Mouse (Mus musculus): Measurements from ENCODE around the gene Ddx11. TPM values are rescaled to one million over a fixed set of nuclear protein-coding genes. Genes with fewer than 3 reads are reported as not detected.
"Not testable (repeated sequence)": the region's sequence is repeated elsewhere in the genome, so short reads cannot be mapped to it uniquely, and the experiment has no call there.

Gene Ddx11
- total RNA-seq, 2 experiments from 2014 or later: 1.1 to 1.9 TPM

- DNase-seq: no peak
Observed at GRCm38 (mm10) chr17:66118991-66119390, 4.3 kb upstream of the Ddx11 start.

DNA sequence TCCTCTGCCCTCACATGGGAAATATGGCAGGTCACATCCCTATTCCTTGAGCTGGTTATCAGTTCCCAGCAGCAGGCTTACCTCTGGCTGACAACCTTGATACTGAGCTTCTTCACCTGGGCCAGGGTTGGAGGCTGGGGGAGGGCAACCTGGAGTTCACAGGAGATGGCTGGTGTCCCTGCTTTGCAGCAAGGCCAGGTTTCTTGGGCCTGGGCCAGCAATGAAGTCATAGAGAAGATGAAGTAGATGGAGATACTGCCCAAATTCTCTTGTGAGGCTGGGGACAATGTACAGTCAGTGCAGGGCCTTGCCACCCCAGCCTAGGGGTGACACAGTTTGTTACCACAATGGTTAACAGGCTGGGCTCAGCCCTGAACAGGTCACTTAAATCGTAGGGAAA, 2.6 kb upstream of the Ddx11 start:
- no peak for DNase-seq

DNA sequence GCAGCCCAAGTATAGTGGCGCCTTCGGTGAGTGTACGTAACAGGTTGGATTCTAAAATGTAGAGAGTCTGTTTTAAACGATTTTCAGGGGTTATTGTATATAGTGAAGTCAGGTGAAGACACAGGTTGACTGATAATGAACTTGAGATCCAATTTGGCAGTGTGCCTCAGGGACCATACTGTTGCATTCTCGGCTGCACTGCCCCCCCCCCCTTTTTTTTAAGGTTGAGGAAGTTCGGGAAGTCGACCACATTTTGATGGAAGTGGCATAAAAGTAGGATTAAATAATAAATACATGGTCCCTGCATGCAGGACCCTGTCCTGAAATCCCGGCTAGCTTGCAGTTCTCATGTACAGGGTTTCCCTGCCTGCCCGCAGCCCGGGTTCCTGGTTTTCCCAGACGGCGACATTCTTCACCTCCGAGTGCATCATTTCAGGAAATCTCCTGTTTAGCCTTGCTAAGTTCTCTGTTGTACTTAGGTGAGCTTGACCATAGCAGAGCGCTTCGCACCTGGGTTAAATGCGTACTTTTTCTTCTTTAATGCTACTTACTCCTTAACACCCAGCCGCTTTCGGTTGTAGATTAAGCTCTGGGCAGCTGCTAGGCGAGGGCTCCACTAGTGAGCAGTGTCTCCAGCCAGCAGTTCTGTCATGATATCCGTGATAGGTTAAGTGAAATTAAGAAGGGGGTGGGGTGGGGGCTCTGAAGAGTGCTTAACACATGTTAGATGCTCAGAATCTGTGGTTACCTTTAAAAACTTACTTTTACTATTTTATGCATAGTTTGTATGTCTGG, 693 bp downstream of the Ddx11 start:
- DNase-seq: no peak

GRCm38 (mm10) chr17:66125211-66125610, 1.9 kb downstream of the Ddx11 start:
- DNase-seq: no peak

DNA sequence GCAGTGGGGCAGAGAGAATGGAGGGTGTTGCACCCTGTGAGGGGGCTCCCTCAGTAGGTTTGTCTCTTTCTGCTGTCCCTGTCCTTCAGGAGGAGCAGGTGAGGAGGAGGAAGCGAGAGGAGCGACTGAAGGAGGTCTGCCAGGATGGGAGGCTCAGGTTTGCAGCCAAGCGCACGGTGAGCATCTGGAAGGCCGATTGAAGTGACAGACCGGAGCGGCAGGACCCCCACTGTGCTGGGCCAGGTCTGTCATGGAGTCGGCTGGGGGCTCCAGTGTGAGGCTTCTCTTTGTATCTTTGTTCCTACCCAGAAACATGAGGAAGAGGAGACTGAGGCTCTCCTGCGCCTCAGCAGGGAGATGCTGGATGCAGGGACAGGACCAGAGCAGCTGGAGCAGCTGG, 7.1 kb downstream of the Ddx11 start:
- no peak for DNase-seq

DNA sequence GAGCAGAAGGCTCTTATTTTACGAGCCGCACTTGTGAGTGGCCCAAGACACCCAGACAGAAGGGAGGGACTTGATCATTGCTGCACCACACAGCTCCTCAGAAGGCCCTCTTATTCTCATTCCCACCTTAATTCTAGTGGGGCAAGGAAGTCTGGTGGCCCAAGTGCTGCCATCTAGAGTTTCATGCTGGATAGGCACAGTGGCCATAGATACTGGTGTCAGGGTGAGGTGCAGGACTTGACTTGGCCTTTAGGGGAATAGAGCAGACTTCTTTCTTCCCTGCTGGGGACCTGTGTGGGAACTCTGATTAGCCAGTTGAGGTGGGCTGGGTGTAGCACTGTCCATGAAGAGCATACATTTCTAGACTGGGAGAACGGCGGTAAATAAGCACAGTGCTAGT, 7.9 kb downstream of the Ddx11 start:
- no peak for DNase-seq

DNA sequence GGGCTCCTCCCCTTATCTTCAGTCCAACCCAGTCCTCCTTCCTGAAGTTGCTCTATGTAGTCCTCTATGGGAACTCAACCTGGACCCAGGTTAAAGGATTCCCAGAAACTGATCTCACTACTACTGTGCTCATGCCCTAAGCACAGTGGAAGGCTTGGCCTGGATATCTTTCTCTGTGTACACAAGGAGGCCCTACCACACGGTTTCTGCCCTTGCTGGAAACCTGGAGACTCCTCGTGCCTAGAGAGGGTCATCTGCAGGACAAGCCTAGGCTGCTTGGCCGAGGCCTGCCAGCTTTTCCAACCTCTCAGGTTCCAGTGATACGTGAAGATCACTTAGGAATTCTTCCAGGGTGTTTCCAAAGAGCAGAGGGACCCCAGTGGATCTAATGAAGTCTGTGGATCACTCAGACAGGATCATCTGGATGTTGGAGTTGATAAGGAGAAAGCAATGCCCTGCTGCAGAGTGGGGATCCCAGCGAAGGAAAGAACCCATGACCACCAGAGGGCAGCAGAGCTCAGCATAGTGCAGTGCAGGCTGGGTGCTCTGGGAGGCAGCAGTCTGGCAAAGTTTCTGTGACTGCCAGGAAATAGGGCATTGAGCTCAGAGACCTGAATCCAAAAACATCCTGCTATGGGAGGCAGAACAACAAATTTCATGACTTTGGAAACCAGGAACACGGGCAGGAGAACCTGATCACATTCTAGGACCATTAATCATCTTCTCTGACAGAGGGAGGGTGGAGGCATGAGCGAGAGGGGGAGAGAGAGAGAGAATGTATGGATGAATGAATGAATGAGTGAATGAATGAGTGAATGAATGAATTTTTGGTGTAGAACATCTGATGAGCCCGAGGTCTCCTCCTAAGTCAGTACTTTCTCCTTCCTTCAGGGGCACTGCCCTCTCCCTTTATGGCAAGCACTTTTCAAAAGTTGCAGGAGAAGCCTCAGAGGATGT, 29.7 kb downstream of the Ddx11 start:
- not testable (repeated sequence) for DNase-seq

GRCm38 (mm10) chr17:66153735-66154423, 30.6 kb downstream of the Ddx11 start:
- not testable (repeated sequence) for DNase-seq

- DNase-seq: no peak
Observed at GRCm38 (mm10) chr17:66154876-66155275, 31.6 kb downstream of the Ddx11 start.

DNA sequence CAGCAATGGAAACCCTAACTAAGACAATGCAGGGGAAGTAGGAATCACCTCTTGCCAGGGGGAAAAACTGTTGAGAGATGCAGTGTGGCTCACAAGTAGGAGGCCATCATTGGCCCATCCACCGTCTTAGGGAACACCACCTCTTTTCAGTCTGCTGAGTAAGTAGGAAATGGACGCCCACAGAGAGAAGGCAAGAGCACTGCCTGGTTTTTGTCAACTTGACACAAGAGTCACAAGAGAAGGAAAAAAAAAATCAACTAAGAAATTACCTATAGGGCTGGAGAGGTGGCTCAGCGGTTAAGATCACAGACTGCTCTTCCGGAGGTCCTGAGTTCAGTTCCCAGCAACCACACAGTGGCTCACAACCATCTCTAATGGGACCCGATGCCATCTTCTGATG, 35.0 kb downstream of the Ddx11 start:
- DNase-seq: no peak

DNA sequence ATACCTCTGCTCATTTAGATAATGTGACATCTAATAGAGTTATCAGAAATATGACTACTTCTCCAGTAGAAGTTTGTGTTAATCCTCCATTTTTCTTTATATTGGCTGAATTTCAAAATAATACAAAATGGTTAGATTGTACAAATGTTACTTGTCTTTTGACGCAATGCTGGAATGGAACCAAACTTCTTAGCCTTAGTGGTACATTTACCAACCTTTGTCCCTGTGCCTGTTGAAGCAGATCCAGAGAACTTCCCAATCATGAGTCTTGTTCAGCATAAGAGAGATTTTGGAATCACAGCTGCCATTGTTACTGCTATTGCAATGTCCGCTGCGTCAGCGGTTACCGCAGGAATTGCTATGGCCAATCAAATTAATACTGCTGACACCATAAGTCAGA, 43.8 kb downstream of the Ddx11 start:
- DNase-seq: not testable (repeated sequence)

GRCm38 (mm10) chr17:66170971-66171370, 47.7 kb downstream of the Ddx11 start:
- DNase-seq: not testable (repeated sequence)

DNA sequence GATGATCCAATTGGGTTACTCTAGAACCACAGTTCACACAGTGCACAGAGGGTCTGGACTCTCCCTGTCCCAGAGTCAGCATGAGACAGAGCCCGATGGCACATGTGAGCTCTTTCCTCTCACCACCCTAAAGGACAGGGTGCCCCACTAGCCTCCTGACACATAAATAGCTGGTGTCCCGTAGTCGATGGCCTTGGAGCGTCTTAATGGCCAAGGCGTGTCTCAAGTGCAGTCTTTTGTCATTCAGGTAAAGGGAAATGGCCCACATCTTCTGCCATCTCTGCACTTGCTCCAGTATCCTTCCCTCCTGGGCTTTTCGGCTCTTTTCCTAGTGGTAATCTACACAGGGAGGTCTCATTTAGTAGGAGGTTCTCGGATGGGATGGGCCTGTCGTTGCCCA, 67.3 kb downstream of the Ddx11 start:
- DNase-seq: no peak

- DNase-seq: no peak
Observed at GRCm38 (mm10) chr17:66197041-66197440, 73.7 kb downstream of the Ddx11 start.

Other genes starting within 250 kb of the Ddx11 start
- gene Ralbp1, start 237.7 kb upstream of the Ddx11 start, total RNA-seq (2021): 10 to 100 TPM; 55.1 to 59.2 TPM
- 10 to 100 TPM; 27.8 to 28.5 TPM for gene Twsg1, start 172.3 kb upstream of the Ddx11 start, total RNA-seq (2021)
- 100 to 1,000 TPM; 186 to 190 TPM for gene Ankrd12, start 46.4 kb upstream of the Ddx11 start, total RNA-seq (2021)
- 100 to 1,000 TPM; 257 to 261 TPM for gene Ndufv2, start 22.0 kb upstream of the Ddx11 start, total RNA-seq (2021)
- 10 to 100 TPM; 38.2 to 39.1 TPM for gene Washc1, start 12.0 kb upstream of the Ddx11 start, total RNA-seq (2021)

All from layer of hippocampus, postnatal 36 days (tissue).